Mouse (Mus musculus) CH12.LX (cell line): ENCODE measurements at regions not wholly inside any gene's neighbourhood (a gene's known extent, or its start where the extent isn't known, plus 50 kb on each side); places are given as distances from the start of the nearest gene placed in this dataset.

ENCODE experiments used
- DNase-seq: peaks from one replicate; pipeline ENCODE4 v3.0.0-alpha.2; 2013; ENCODE audit errors: extremely low read depth
- H3K27ac ChIP-seq: 2 replicates; pipeline ENCODE4 v1.5.1; 2012; ENCODE audit warnings: low read depth, mild to moderate bottlenecking, control low read depth, moderate library complexity; ENCODE audit not compliant: insufficient read depth
- H3K27me3 ChIP-seq: replicated peaks from 2 replicates; pipeline ENCODE3; 2012; ENCODE audit warnings: inconsistent platforms
- H3K36me3 ChIP-seq, 2 experiments: replicated peaks in 1 of 2; 2 replicates each; pipeline versions ENCODE3 to v1.6.1; 2012; ENCODE audit warnings: inconsistent platforms in 1 of 2, low read length in 1 of 2, mild to moderate bottlenecking in 1 of 2, mixed read lengths in 1 of 2, moderate library complexity in 1 of 2; ENCODE audit not compliant: control insufficient read depth in 1 of 2, insufficient read depth in 1 of 2
- H3K4me1 ChIP-seq, 2 experiments: 2 replicates each; pipeline ENCODE4 v1.6.1; 2012; ENCODE audit warnings: inconsistent platforms in 1 of 2, moderate library complexity in 1 of 2; ENCODE audit not compliant: insufficient read depth in 2 of 2, control insufficient read depth in 1 of 2
- H3K4me2 ChIP-seq: 2 replicates; pipeline ENCODE4 v1.6.1; 2012; ENCODE audit warnings: low read depth, mild to moderate bottlenecking, control low read depth; ENCODE audit not compliant: poor library complexity, insufficient read depth, severe bottlenecking
- H3K4me3 ChIP-seq, 3 experiments: fragments of 150-350 bp in 1 of 3; sonication (generic) in 1 of 3; replicated peaks in 1 of 3; 2 replicates each; pipeline versions ENCODE3 to v1.5.1; 2011 to 2012; ENCODE audit warnings: low read depth in 2 of 3, low read length in 2 of 3, mild to moderate bottlenecking in 2 of 3, moderate library complexity in 2 of 3, control low read depth in 1 of 3, improper control_type of control experiment in 1 of 3, inconsistent platforms in 1 of 3, mixed read lengths in 1 of 3; ENCODE audit not compliant: poor library complexity in 1 of 3
- H3K79me2 ChIP-seq: replicated peaks from 2 replicates; pipeline ENCODE4 v1.6.1; 2012; ENCODE audit warnings: mild to moderate bottlenecking, moderate library complexity; ENCODE audit not compliant: control insufficient read depth, poor library complexity, insufficient read depth, severe bottlenecking; ENCODE audit errors: extremely low read depth
- H3K9ac ChIP-seq: 2 replicates; pipeline ENCODE4 v1.6.1; 2012; ENCODE audit warnings: low read depth, mild to moderate bottlenecking, control low read depth, moderate library complexity; ENCODE audit not compliant: insufficient read depth
- H3K9me3 ChIP-seq: replicated peaks from 2 replicates; pipeline ENCODE3; 2012; ENCODE audit warnings: low read length, inconsistent platforms, mixed read lengths
- BHLHE40 ChIP-seq: IDR thresholded peaks from 2 replicates; pipeline ENCODE4 v1.6.1; 2011; ENCODE audit warnings: mild to moderate bottlenecking, low read depth, low read length, improper control_type of control experiment
- CHD2 ChIP-seq: IDR thresholded peaks from 2 replicates; pipeline ENCODE4 v1.6.1; 2011; ENCODE audit warnings: low read length, improper control_type of control experiment
- E2F4 ChIP-seq: IDR thresholded peaks from 2 replicates; pipeline ENCODE4 v1.6.1; 2011; ENCODE audit warnings: low read depth, low read length, improper control_type of control experiment; ENCODE audit not compliant: insufficient replicate concordance
- ELF1 ChIP-seq: IDR thresholded peaks from 2 replicates; pipeline ENCODE4 v1.6.1; 2014; ENCODE audit warnings: low read depth, mild to moderate bottlenecking, inconsistent platforms, low read length, improper control_type of control experiment
- EP300 ChIP-seq: IDR thresholded peaks from 2 replicates; pipeline ENCODE4 v1.6.1; 2011; ENCODE audit warnings: low read length, improper control_type of control experiment
- HCFC1 ChIP-seq: IDR thresholded peaks from 2 replicates; pipeline ENCODE4 v1.6.1; 2012; ENCODE audit warnings: low read depth, mild to moderate bottlenecking, inconsistent platforms, low read length, improper control_type of control experiment
- JUN ChIP-seq: IDR thresholded peaks from 2 replicates; pipeline ENCODE4 v1.6.1; 2011; ENCODE audit warnings: low read depth, mild to moderate bottlenecking, low read length, improper control_type of control experiment, moderate library complexity; ENCODE audit not compliant: insufficient read depth
- KAT2A ChIP-seq: IDR thresholded peaks from 2 replicates; pipeline ENCODE4 v1.6.1; 2012; ENCODE audit warnings: low read length, improper control_type of control experiment, inconsistent platforms; ENCODE audit not compliant: insufficient replicate concordance
- MEF2A ChIP-seq: IDR thresholded peaks from 2 replicates; pipeline ENCODE4 v1.6.1; 2014; ENCODE audit warnings: low read depth, mild to moderate bottlenecking, inconsistent platforms, low read length, improper control_type of control experiment, borderline replicate concordance
- MXI1 ChIP-seq: IDR thresholded peaks from 2 replicates; pipeline ENCODE4 v1.6.1; 2011; ENCODE audit warnings: mild to moderate bottlenecking, low read depth, low read length, improper control_type of control experiment
- NELFE ChIP-seq: IDR thresholded peaks from 2 replicates; pipeline ENCODE4 v1.6.1; 2011; ENCODE audit warnings: low read depth, low read length, improper control_type of control experiment
- NRF1 ChIP-seq: IDR thresholded peaks from 2 replicates; pipeline ENCODE4 v1.6.1; 2014; ENCODE audit warnings: low read depth, mild to moderate bottlenecking, inconsistent platforms, low read length, improper control_type of control experiment, moderate library complexity
- POLR2A ChIP-seq: IDR thresholded peaks from 2 replicates; pipeline ENCODE4 v1.6.1; 2011; ENCODE audit warnings: low read depth, mild to moderate bottlenecking, improper control_type of control experiment, low read length
- POLR2AphosphoS2 ChIP-seq: IDR thresholded peaks from 2 replicates; pipeline ENCODE4 v1.6.1; 2011; ENCODE audit warnings: low read depth, low read length, improper control_type of control experiment
- RCOR1 ChIP-seq: conservative IDR thresholded peaks from 2 replicates; pipeline ENCODE4 v1.6.1; 2012; ENCODE audit warnings: low read depth, mild to moderate bottlenecking, inconsistent platforms, low read length, improper control_type of control experiment
- SIN3A ChIP-seq: IDR thresholded peaks from 2 replicates; pipeline ENCODE4 v1.6.1; 2012; ENCODE audit warnings: low read length, improper control_type of control experiment, inconsistent platforms
- TBP ChIP-seq: conservative IDR thresholded peaks from 2 replicates; pipeline ENCODE4 v1.6.1; 2011; ENCODE audit warnings: low read depth, low read length, improper control_type of control experiment
- ZMIZ1 ChIP-seq: IDR thresholded peaks from 2 replicates; pipeline ENCODE4 v1.6.1; 2012; ENCODE audit warnings: low read depth, mild to moderate bottlenecking, inconsistent platforms, low read length, improper control_type of control experiment
- ZNF384 ChIP-seq: IDR thresholded peaks from 2 replicates; pipeline ENCODE4 v1.6.1; 2012; ENCODE audit warnings: low read depth, low read length, improper control_type of control experiment, inconsistent platforms
- dilution Hi-C: fragments of 300-500 bp; cut with MboI; formaldehyde crosslinking; loops from 2 replicates; pipeline ENCODE4 v1.14.3; 2020; ENCODE audit warnings: low sequenced_read_pairs; ENCODE audit not compliant: extremely low pct_unique_long_range_greater_than_20kb, extremely low pct_ligation_motif_present
- in situ Hi-C: fragments of 300-500 bp; cut with MboI; formaldehyde crosslinking; loops from 3 replicates; pipeline ENCODE4 v1.14.3; 2019; ENCODE audit warnings: low sequenced_read_pairs, low pct_ligation_motif_present, low pct_unique_long_range_greater_than_20kb, mixed read lengths

GRCm38 (mm10) chr12:114996817-114997216 lies 1050.7 kb upstream of the Zfp386 start:
- H3K27me3 ChIP-seq: no peaks in the 10 kb centered on the region
- no peaks in the 10 kb centered on the region for H3K9me3 ChIP-seq
- H3K36me3 ChIP-seq: no peaks in the 10 kb centered on the region
- no peaks in the 10 kb centered on the region for H3K4me1 ChIP-seq
- dilution Hi-C loops: no loop called here
- H3K4me2 ChIP-seq: no peak overlapping the region
- no peak overlapping the region for H3K9ac ChIP-seq
- no peak overlapping the region for H3K4me3 ChIP-seq
- DNase-seq: no peak
- no peak overlapping the region for H3K27ac ChIP-seq
- in situ Hi-C loops: no loop called here
- H3K79me2 ChIP-seq: no peaks in the 10 kb centered on the region
- TF ChIP-seq TBP (no peak), ZNF384 (no peak), CHD2 (no peak), HCFC1 (no peak), NRF1 (no peak), MXI1 (no peak), E2F4 (no peak)

GRCm38 (mm10) chr12:115003118-115003517 lies 1044.4 kb upstream of the Zfp386 start:
- dilution Hi-C loops: no loop called here
- Histone ChIP-seq H3K27me3 (no peaks in the 10 kb centered on the region), H3K9me3 (peaks cover 3% of the 10 kb centered on the region), H3K4me3 (no peak overlapping the region), H3K4me2 (no peak overlapping the region), H3K27ac (no peak overlapping the region), H3K36me3 (no peaks in the 10 kb centered on the region), H3K9ac (no peak overlapping the region), H3K79me2 (no peaks in the 10 kb centered on the region), H3K4me1 (no peaks in the 10 kb centered on the region)
- DNase-seq: no peak
- in situ Hi-C loops: no loop called here
- TF ChIP-seq POLR2AphosphoS2 (no peak), JUN (no peak), NELFE (no peak), ZMIZ1 (no peak), SIN3A (no peak), ELF1 (no peak), POLR2A (no peak), RCOR1 (no peak), KAT2A (no peak)
- TF ChIP-seq, all 38 proteins: peak for 0

- Histone ChIP-seq H3K4me3 (no peak overlapping the region), H3K27ac (no peak overlapping the region), H3K79me2 (no peaks in the 10 kb centered on the region), H3K27me3 (no peaks in the 10 kb centered on the region), H3K4me1 (no peaks in the 10 kb centered on the region), H3K4me2 (no peak overlapping the region), H3K9ac (no peak overlapping the region), H3K36me3 (no peaks in the 10 kb centered on the region), H3K9me3 (peaks cover 6% of the 10 kb centered on the region)
- no peak for DNase-seq
- dilution Hi-C loops: no loop called here
- in situ Hi-C loops: no loop called here
- TF ChIP-seq EP300: no peak
- TF ChIP-seq BHLHE40: no peak
- TF ChIP-seq HCFC1: no peak
- TF ChIP-seq MEF2A: no peak
These were observed 1039.1 kb upstream of the Zfp386 start for GRCm38 (mm10) chr12:115008434-115008833.
